Mouse (Mus musculus) right cerebral cortex, postnatal 36 days (tissue): Measurements from ENCODE around the gene Fars2.

ENCODE experiments used
- DNase-seq, 2 experiments: peaks; one replicate each; pipeline ENCODE4 v3.0.0; 2022; ENCODE audit warnings: low spot score in 2 of 2, mixed read lengths in 1 of 2

Fars2 gene

DNA sequence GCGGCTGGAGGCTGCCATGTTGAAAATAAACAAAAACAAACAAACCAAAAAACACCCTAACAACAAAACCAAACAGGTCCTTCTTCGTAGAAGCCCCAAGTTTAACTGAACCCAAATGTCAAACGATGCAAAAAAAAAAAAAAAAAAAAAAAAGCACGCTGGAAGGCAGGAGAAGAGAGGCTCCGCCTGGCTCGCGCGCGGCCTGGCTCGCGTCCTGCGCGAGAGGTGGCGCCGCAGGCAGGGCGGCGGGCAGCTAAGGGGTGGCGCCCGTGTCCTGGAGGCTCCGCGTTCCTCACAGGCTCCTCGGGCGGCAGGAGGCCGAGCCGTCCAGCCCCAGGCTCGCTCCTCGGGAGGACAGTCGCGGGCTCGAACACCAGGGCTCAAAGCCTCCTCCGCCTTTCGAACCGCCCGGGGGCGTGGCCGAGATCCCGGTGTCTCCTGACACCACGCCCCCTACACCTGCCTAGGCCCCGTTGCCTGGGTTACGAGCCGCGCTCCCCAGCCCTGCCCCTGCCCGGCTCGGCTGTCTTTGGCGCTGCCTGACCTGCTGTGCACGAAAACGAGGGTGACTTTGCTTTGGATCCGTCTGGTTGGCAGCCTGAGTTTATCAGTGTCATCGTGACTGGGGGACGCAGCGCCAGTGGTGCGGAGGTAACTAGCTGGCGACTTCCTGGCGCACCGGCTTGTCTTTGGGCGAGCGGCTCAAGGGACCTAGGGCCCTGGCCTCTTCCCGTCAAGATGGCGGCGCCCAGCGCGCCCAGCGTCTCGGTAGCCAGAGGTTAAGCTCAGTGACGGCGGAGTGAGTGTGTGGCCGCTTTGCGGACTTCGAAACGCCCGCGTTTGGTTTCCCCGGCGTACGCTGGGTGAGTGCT is at the start of gene Fars2, which contains the start of gene Lyrm4:
TSS of gene Fars2 (plus strand) at position 270 of the 872 bp plus-strand sequence.
TSS of gene Lyrm4 (minus strand) at position 384 of the 872 bp plus-strand sequence.
- peak; percentile 93 for DNase-seq

GRCm38 (mm10) chr13:36074484-36074883 is 42.7 kb upstream of the Fars2 start:
- no peak for DNase-seq

DNA sequence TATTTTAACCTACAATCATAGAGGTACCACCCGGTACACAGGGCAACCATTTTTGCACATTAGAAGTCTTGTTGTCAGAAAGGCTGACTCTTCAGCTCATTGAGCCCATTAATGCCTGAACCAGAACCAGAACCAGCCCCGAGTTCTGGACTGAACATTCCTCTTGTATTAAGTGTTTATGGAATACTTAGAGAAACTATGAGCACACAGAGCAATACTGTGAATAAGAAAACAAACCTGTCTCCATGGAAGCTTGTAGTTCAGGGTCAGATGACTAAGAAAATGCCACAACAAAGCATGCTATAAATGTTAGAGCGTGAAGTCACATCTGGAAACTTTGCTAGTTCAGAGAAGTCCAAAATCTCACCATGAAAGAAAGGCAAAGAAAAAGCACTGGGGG is 35.6 kb upstream of the Fars2 start:
- DNase-seq = no peak

DNA sequence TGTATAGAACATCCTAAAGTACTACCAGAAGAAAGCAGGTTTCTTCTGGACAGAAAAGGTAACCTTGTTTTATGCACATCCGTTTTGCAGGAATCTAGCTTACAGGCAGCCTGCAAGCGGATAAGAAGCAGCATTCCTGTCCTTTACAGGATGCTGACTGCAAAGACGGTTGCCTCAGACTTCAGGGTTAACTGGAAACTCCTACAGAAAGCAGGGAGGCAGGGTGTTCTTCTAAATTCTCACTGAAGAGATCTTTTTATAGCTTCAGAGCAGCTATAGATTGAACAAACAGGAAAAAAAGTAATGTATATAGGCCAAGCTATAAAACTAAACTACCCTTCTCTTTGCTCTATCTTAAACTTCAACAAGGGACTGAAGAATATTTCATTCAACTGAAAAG is 32.5 kb upstream of the Fars2 start:
- DNase-seq = peak in 1 of 2 experiments; percentile 25

DNA sequence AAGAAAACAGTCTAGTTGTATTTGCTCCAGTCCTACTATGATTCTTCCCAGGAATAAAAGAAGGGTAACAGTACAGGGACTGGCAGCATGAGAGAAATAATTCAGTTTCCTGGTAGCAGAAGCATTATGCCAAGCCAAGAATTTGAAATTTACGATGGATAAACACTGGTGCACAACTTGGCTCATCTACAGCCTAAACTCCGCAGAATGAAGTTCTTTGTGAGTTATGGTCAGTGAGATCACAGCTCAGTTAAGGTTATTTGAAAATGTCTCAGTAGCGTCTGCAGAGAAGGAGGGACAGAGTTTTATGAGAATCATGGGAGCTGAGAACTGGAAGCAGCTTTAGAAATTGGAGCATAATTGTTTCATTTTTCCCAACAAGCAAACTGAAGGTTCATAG is 31.2 kb upstream of the Fars2 start:
- no peak for DNase-seq

DNA sequence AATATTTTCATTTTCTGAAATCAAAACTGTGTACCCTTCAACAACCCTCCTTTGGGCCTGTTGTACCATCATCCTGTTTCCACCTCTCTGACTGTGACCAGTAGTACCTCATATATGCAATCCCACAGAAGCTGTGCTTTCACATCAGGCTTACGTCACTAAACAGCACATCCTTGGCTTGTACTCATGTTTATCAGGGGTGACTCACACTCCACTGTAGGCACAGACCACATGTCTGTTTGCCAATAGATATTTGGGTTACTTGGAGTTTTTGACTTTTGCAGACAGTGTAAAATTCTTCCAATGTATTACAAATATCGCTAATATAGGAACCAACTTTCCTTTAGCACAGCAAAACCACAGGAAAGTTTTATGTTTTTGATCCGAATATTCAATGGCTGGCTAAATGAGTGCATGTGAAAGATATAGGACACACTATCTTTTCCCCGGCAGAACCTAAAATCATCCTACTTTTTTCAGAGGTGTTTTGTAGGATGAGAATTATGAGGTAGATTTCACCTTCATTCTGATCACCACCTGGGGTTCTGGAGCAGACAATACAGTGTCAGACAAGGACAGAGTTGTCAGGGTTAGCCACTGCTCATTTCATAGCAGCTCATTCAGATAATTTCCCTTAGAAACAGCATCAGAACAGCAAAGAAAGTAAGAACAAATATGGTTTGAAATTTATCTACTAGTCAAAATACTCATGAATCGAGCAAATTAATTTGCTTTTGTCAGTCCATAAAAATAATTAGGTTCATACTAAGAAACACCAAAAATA is 30.4 kb upstream of the Fars2 start:
- DNase-seq = no peak

DNA sequence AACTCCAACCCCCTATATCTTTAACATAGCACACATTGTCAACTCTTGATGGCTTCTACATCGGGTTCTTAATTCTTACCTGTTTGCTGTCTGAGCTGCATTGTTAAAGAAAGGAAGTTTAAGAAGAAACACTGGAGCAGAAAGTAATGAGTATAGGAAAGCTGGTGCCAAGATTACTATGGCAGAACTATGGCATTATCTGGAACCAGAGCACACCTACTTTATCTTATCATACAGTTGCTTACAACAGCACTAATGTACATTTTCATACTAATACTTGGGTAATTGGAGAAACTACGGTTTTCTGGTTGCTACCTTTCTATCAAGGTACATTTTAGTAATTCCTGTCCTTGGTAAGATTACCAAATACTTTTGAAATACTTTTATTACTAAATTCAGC is 29.8 kb upstream of the Fars2 start:
- no peak for DNase-seq

- no peak for DNase-seq
These were observed 29.0 kb upstream of the Fars2 start for GRCm38 (mm10) chr13:36088168-36088567.

- no peak for DNase-seq
These were observed 20.4 kb upstream of the Fars2 start for GRCm38 (mm10) chr13:36096684-36097383.

DNA sequence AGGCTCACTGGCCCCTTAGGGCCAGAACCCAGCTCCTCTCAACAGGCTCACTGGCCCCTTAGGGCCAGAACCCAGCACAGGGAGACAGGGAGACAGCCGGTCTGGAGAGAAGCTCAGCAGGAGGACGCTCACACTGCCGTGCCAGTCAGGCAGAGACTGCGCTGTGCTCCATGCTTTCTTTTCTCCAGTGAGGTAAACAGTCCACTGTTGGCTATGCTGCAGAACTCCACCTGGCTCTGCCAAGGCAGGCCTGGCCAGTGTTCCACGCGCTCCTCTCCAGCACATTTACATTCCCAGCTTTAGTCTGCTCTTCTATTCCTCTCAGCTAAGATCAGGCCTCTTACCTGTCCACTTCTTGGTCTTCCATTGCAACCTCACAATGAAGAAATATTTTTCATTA is 11.6 kb upstream of the Fars2 start:
- DNase-seq = no peak

- DNase-seq = no peak
These were observed 8.7 kb upstream of the Fars2 start for GRCm38 (mm10) chr13:36108528-36108927.

DNA sequence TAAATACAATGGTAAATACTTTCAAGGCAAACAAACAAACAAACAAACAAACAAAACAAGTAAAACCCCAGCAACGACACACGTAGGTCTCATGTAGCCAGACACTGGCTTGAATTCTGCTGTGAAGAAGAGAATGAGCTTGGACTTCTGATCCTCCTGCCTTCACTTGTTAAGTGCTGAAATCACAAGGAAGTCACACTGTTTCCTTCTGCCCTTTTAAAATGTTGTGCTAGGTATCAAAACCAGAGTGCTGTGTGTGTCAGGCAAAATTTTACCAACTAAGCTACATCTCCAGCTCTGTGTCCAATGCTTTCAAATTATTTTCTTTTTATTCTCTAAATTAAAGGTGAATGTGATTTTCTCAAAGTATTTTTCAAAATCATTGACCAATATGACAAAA is 5.9 kb upstream of the Fars2 start:
- DNase-seq = no peak

DNA sequence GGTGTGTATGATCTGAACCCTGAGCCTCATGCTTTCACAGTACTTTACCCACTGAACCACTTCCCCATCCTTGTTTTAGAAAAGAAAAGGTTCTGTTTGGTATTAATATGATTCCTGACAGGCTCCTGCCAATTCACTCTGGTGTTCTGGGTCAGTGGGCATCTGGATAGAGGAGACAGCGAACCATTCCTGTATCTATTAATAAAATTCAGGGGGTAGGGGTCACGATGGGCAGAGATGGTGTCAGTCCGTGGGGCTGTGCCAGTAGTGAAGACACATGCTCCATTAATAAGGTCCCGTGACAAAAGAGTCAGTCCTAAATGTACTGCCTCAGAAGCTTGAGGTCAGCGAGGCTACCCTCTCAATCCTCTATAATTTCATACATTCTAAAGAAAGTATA is 4.0 kb upstream of the Fars2 start:
- no peak for DNase-seq

DNA sequence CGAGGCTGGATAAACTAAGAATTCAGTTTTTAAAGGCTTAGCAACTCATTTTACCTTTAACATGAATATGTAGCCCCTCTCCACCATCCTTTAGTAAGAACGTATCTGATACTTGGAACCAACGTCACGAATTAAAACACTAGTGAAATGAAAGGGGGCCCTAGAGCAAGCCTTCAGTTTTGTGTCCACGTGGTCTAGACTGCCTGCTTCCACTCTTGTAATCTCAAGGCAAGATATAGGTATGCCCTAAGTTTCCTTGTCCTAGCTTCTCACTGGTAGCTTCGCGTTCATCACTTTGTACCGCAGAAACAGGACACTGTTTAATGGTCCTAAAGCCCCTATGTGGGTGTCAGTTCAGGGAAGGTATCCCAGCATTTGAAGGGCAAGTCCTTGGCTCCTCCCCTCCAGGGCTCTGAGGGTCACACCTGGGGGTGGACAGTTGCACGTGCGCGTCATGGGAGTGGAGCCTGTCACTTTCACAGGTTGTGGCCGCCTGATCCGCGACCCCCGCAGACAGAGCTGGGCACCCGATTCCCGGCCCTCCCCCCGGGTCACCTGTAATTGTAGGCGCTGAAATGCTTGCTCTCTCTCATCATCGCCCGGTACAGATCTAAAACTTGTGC is 581 bp upstream of the Fars2 start:
- DNase-seq = peak; percentile 14 to 27

- DNase-seq = no peak
These were observed 2.5 kb downstream of the Fars2 start for GRCm38 (mm10) chr13:36119684-36120083.

- no peak for DNase-seq
These were observed 3.4 kb downstream of the Fars2 start for GRCm38 (mm10) chr13:36120606-36121005.

GRCm38 (mm10) chr13:36129360-36130054 is 12.3 kb downstream of the Fars2 start:
- DNase-seq = no peak

DNA sequence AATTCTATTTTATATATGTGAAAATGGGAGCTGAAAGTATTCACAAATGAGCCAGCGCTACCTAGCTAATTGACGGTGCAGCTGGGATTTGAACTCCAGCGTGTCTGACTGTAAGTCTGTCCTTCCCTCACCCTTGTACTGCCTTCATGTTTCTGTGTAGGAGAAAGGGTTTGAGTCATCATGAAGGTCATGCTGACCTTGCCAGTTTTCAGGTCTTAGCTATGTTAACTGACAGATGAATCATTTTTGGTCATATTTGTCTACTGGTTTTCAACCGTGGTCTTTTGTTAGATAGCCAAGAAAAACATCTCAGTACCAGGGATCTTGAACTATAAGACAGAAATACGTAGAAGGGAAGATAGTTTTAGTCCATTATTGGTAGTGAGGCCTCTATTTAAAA is 14.2 kb downstream of the Fars2 start:
- DNase-seq = no peak

GRCm38 (mm10) chr13:36131992-36132649 is 14.9 kb downstream of the Fars2 start:
- DNase-seq = no peak

DNA sequence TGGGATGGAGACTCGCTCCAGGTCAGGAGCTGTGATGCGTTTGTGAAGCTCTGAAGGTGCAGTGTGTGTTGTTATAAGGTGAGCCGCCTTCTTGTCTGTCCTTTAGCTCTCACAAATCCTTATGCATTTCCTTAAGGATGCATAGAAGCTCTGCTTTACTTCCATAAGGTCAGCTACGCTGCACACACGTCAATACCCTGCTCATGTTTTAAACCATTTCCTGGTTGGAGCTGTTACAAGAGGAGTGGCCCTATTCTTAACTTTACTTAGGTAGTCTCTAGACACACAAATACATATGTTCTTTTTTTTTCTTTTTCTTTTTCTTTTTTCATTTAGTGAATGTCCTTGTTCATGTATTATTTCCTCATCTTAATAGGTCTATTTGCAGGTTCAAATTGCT is 22.5 kb downstream of the Fars2 start:
- DNase-seq = no peak
